Mouse (Mus musculus) hindbrain, postnatal 0 days (tissue): ENCODE measurements around the gene Atg9a. TPM values are rescaled to one million over a fixed set of nuclear protein-coding genes. Genes with fewer than 3 reads are reported as not detected.

Experiments
- ATAC-seq: fragments of 200-750 bp; cut with Nextera tagmentation; 2 replicates; pipeline ENCODE4 v1.8.0; 2017; ENCODE audit warnings: mild to moderate bottlenecking, moderate TSS enrichment, moderate library complexity
- DNase-seq: peaks from one replicate; pipeline ENCODE4 v3.0.0-alpha.2; 2015; ENCODE audit warnings: low spot score
- H3K27ac ChIP-seq: fragments of 300-500 bp; sonication (generic); 2 replicates; pipeline ENCODE4 v1.5.1; 2014; ENCODE audit warnings: mild to moderate bottlenecking
- H3K27me3 ChIP-seq: fragments of 300-500 bp; sonication (generic); 2 replicates; pipeline ENCODE4 v1.6.1; 2014; ENCODE audit warnings: low read length, mixed read lengths; ENCODE audit not compliant: insufficient read depth
- H3K36me3 ChIP-seq: fragments of 300-500 bp; sonication (generic); 2 replicates; pipeline ENCODE4 v1.6.1; 2014; ENCODE audit warnings: low read length, mixed read lengths; ENCODE audit not compliant: insufficient read depth
- H3K4me1 ChIP-seq: fragments of 300-500 bp; sonication (generic); 2 replicates; pipeline ENCODE4 v1.6.1; 2014; ENCODE audit warnings: antibody characterized with exemption, low read length, mixed read lengths; ENCODE audit not compliant: insufficient read depth
- H3K4me2 ChIP-seq: fragments of 300-500 bp; sonication (generic); 2 replicates; pipeline ENCODE4 v1.6.1; 2014; ENCODE audit warnings: low read depth, mild to moderate bottlenecking, low read length, moderate library complexity, mixed read lengths
- H3K4me3 ChIP-seq: fragments of 300-500 bp; sonication (generic); 2 replicates; pipeline ENCODE4 v1.5.1; 2014; ENCODE audit warnings: low read length
- H3K9ac ChIP-seq: fragments of 300-500 bp; sonication (generic); replicated peaks from 2 replicates; pipeline ENCODE4 v1.6.1; 2014; ENCODE audit warnings: mild to moderate bottlenecking, low read length, moderate library complexity, mixed read lengths
- H3K9me3 ChIP-seq: fragments of 300-500 bp; sonication (generic); 2 replicates; pipeline ENCODE4 v1.6.1; 2016; ENCODE audit warnings: low read length, mixed read lengths
- CTCF ChIP-seq: IDR thresholded peaks from 2 replicates; pipeline ENCODE4 v1.5.1; 2016; ENCODE audit warnings: antibody characterized with exemption, control low read depth, low read depth
- WGBS: fragments of 180-500 bp; shearing (Covaris S2); extraction: QIAGEN DNeasy Blood & Tissue Kit; methylation state at CpG from one replicate; pipeline ENCODE4 v1.1.7; 2014; 5-methylcytosine and 5-hydroxymethylcytosine counted together
- polyA plus RNA-seq: library from polyadenylated mRNA; unstranded; fragments of >200 nt; fragmentation: Nextera tagmentation; extraction: Ambion mirVana; gene quantifications from 2 replicates; pipeline ENCODE4 v1.2.1, GENCODE M21; 2015
- total RNA-seq: library from RNA; depleted of rRNA; stranded (reverse); fragments of >200 nt; gene quantifications from 2 replicates; pipeline ENCODE4 v1.2.3, GENCODE M21; 2014

Gene Atg9a
- total and polyA plus RNA-seq, 2 experiments from 2014 or later, result 62.8 to 132 TPM

DNA sequence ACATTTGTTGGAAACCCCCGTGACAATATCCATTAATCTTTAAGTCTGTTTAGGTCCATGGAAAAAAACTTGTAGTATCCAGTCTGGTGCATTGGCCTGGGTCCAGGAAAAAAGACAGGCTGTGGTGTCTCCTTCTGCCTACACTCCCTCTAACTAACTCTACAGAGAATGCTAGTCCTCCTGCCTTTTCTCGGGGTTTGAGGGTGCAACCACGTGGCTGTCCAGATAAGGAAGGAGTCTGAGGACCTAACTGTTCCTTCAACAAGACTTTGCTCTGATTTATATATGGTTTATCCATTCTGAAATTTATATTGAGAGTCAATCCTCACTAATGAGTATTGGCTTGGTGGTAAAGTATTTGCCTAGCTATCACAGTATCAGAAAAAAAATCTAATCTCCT, 36.2 kb downstream of the Atg9a start:
- 68% methylated on average over 3 of the region's 3 CpGs for WGBS
- no peak for ATAC-seq
- H3K9ac ChIP-seq, result no peak overlapping the region
- no peak overlapping the region for H3K4me3 ChIP-seq
- H3K27ac ChIP-seq, result no peak overlapping the region
- DNase-seq, result no peak
- H3K36me3 ChIP-seq, result no peaks in the 10 kb centered on the region
- H3K9me3 ChIP-seq, result no peaks in the 10 kb centered on the region
- no peaks in the 10 kb centered on the region for H3K4me1 ChIP-seq
- no peaks in the 10 kb centered on the region for H3K27me3 ChIP-seq
- no peak for TF ChIP-seq CTCF
- H3K4me2 ChIP-seq, result no peak overlapping the region

DNA sequence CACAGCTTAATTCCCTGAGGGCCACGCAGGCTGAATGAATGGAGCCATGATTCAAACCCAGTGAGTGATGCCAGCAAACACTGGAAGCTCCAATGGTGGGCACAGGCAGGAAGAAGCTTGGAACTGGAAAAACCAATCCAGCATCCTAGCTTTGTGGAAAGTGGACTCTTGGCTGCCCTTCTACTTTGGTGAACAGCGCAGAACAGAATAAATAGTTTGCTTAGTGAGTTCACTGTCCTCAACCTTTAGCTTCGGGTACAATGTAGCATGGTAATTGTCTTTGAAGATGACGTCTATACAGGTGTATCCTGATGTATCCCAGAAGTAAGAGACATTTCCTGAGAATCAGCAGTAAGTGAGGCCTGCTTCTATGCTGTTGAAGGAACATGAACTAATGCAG, 43.3 kb downstream of the Atg9a start:
- H3K36me3 ChIP-seq, result peaks cover 43% of the 10 kb centered on the region
- no peak overlapping the region for H3K9ac ChIP-seq
- no peaks in the 10 kb centered on the region for H3K9me3 ChIP-seq
- 88% methylated on average over 4 of the region's 4 CpGs for WGBS
- DNase-seq, result no peak
- H3K4me3 ChIP-seq, result no peak overlapping the region
- H3K27me3 ChIP-seq, result no peaks in the 10 kb centered on the region
- H3K4me1 ChIP-seq, result 0 out of 2 replicates have a peak, but pooled peaks cover 3% of the 10 kb centered on the region
- TF ChIP-seq CTCF, result no peak
- ATAC-seq, result no peak
- H3K27ac ChIP-seq, result no peak overlapping the region
- H3K4me2 ChIP-seq, result no peak overlapping the region

DNA sequence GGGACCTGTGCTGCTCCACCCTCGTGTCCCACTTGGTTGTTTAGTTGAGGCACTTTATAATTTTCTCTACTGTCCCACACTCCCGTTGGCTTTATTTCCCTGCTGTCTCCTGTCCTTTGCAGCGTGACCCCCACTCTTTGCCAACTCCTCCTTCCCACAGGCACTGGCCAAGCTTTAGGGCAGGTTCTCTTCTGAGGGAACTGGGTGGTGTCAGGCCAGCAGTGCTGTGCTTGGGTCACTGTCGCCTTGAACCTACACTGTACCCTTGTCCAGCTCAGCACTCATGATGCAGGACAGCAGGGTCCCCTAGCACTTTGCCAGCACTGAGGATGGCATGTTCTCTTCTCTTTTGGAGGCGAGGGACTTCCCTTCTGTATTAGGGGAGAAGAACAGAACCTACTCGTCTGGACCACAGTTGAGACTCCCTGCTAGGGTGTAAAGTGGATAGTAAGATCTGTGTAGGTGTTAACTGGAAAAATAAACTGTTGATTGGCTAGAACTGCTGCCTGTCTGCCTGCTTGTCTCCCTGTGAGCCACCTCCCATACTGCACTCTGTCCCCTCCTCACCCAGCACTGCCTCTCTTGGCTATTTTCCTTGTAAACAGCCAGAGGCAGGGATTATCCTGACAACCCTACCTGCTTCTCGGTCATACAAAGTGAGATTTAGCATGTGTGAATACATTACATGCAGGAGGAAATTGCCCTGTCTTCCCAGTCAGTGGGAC, 44.4 kb downstream of the Atg9a start:
- Histone ChIP-seq H3K27me3 (no peaks in the 10 kb centered on the region), H3K9me3 (no peaks in the 10 kb centered on the region), H3K4me1 (0 out of 2 replicates have a peak, but pooled peaks cover 5% of the 10 kb centered on the region), H3K4me2 (no peak overlapping the region), H3K4me3 (no peak overlapping the region), H3K36me3 (peaks cover 43% of the 10 kb centered on the region), H3K9ac (no peak overlapping the region), H3K27ac (no peak overlapping the region)
- 88% methylated on average over 7 of the region's 7 CpGs for WGBS
- DNase-seq, result no peak
- TF ChIP-seq CTCF, result no peak
- no peak for ATAC-seq

DNA sequence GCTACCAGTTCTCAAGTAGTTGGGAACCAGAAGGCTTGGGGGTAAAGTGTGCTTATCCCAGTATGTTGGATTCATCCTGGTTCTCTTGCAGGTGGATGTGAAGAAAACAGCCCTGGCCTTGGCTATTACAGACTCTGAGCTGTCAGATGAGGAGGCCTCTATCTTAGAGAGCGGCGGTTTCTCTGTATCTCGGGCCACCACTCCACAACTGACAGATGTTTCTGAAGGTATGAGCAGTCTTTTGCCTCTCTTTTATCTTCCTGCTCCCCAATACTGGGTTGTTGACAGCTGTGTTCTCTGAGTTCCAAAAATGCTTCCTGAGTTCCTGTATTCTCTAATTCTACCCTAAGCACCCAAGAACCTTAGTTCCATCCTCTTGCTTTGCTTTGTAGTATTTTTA, 46.4 kb downstream of the Atg9a start:
- DNase-seq (no peak), ATAC-seq (no peak)
- Histone ChIP-seq H3K4me3 (no peak overlapping the region), H3K27me3 (no peaks in the 10 kb centered on the region), H3K4me1 (peaks cover 10% of the 10 kb centered on the region), H3K36me3 (peaks cover 43% of the 10 kb centered on the region), H3K9me3 (no peaks in the 10 kb centered on the region), H3K27ac (no peak overlapping the region), H3K9ac (no peak overlapping the region), H3K4me2 (no peak overlapping the region)
- no peak for TF ChIP-seq CTCF
- 98% methylated on average over 3 of the region's 3 CpGs for WGBS

DNA sequence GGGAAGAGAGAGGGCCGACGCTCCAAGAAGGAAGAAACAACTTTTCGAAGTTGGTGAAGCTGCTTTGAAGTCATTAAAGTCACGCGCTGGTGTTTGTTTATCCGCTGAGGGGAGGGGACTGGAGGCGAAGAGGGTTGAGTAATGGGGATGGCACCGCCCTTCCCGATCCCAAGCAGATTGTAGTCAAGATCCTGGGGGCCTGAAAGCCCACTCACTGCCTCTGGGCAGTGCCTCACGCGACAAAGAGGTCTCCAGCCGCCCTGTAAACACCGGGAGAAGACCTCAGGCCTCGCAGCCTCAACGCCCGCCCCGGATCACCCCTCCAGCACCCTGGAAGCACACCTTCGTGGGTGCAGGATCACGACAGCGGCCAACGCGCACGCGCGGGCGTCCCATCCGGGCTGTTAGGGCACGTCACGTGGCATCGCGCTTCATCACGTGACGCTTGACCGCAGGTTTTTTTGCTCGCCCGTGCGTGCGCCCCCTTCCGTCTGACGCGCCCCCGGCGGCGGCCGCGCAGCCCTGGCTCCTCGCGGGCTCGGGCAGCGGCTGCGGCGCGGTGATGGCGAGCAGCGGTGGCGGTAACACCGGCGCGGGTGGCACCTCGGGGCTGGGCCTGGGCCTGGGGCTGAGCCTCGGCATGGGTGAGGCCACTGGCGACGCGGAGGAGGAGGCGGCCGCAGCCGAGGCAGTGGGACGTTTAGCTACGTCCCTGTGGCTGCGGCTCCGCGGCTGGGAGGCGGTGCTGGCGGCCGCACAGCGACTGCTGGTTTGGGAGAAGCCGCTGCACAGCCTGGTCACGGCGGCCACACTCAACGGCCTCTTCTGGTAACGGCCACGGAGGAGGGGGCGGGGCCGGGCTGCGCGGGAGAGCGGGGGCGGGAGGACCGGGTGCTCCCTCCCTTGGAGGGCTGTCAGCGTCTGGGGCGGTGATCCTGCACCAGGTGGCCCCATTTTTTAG, 49.4 kb downstream of the Atg9a start, which contains the start of the genes Cnppd1 and Retreg2:
Gene Cnppd1 (minus strand): TSS at position 411 of the 961 bp plus-strand sequence.
Gene Retreg2 (plus strand): TSS at position 478 of the 961 bp plus-strand sequence.
- Histone ChIP-seq H3K4me2 (peak within 1 kb of the TSS; percentile 97), H3K36me3 (peaks cover 42% of the 10 kb centered on the region), H3K4me3 (peak within 1 kb of the TSS; percentile 91), H3K4me1 (peaks cover 13% of the 10 kb centered on the region), H3K27me3 (no peaks in the 10 kb centered on the region), H3K9ac (peak within 1 kb of the TSS; percentile 96), H3K9me3 (no peaks in the 10 kb centered on the region), H3K27ac (peak within 1 kb of the TSS; percentile 98)
- WGBS, result 1% methylated on average over 86 of the region's 91 CpGs
- peak; percentile 98 for DNase-seq
- ATAC-seq, result peak; percentile 86
- TF ChIP-seq CTCF, result peak; percentile 60

DNA sequence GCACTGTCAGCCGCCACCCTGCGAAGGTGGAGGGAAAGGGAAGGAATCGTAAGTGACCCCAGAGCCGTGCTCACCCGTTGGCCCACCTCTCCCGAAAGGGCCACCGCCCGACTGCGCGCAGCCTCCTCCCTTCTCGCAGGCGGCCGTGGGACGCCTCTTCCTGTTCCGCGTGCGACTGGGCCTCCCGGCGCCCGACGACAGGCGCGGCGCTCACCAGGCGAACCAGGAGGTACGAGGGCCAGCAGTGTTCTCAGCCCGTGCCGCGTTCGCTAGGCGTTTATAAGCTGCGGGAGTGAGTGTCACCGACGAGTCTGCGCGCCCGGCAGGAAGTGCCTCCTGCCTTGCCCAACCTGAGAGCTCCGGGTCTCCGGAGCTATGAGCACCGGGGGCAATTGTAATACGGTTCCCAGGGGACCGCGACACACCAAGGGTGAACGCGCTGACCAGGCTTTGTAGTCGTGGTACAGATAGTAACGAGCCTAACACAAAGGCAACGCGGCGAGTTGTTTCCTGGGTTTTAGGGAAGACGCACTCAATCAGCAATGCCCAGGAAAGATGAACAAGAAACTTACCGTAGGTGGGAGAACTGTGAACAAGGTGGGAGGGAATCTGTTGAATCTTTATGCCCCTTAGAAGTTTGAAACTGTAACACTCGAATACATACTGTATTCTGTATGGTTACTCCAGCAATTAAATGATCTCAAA, 50.4 kb downstream of the Atg9a start:
- Histone ChIP-seq H3K4me2 (peak overlapping the region; percentile 97), H3K36me3 (peaks cover 40% of the 10 kb centered on the region), H3K9ac (peak overlapping the region; percentile 96), H3K27ac (peak overlapping the region; percentile 98), H3K9me3 (no peaks in the 10 kb centered on the region), H3K4me3 (peak overlapping the region; percentile 91), H3K27me3 (no peaks in the 10 kb centered on the region), H3K4me1 (peaks cover 13% of the 10 kb centered on the region)
- peak; percentile 47 for DNase-seq
- TF ChIP-seq CTCF, result no peak
- WGBS, result under 1% methylated on average over 52 of the region's 53 CpGs
- ATAC-seq, result no peak; the same call in 1 of the 2 replicates
